Mouse (Mus musculus) spleen, adult 18-20 months (tissue): ENCODE results near the gene Gm20521.

ENCODE experiments used
- DNase-seq, 2 experiments: peaks; one replicate each; pipeline ENCODE4 v3.0.0; 2022; ENCODE audit warnings: mixed read lengths in 2 of 2

Gm20521 gene

DNA sequence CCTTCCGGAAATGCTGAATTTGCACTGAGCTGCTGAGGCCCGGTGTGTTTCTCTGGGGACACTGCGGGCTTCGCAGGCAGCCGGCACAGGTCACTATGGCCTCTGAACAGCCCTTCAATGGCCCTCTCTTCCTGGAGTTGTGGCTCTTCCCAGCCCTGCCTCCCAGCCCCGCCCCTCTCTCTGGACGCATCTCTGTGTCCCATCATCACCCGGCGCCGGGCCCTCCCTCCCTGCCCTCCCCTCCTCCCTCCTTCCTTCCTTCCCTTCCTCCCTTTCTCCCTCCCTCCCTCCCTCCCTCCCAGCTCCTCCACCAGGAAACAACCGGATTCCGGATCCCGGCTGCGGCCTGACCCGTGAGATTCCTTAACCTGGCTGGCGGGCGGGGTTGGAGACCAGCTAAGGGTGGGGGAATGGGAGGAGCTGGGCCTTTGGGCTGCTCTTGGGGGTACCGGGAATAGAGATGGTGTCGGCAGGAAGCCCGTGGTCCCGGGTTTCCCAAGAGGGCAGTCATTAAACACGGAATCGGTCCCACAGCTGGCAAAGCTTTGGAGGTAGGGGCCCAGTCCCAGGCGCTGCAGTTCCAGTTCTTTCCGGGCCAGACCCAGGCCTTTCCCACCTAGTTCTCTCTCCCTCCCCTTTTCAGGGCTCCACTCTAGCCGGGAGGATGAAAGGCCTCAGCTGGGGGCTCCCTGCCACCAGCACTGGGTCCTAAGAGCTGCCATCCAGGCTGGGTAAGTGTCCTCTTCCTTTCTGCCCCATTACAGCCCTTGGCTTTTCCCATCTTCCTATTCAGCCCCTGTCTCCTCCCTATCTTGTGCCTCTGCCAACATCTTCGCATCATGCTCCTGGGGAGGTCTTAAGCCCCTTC lies at the start of gene Gm20521, which contains the start of gene Bcl2l2:
Gm20521 (plus strand) TSS at position 288 of the 868 bp plus-strand sequence.
Bcl2l2 (plus strand) TSS at position 224 of the 868 bp plus-strand sequence.
- peak in 1 of 2 experiments; percentile 43 for DNase-seq

DNA sequence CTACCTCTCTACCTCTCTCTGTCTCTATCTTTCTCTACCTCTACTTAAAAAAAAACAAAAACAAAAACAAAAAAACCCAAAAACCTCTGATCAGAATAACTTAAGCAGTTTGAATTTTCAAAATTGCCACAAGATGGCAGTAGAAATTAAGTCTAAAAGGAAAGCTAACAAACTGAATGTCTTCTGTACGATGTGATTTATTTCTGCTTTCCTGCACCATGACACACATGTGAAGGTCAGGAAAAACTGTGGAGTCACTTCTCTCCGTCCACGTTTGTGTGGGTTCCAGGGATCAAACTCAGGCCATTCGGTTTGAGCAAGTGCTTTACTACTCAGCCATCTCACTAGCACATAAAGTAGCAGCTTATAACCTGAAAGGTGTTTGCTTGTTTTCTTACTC lies 39.8 kb upstream of the Gm20521 start:
- DNase-seq: no peak

DNA sequence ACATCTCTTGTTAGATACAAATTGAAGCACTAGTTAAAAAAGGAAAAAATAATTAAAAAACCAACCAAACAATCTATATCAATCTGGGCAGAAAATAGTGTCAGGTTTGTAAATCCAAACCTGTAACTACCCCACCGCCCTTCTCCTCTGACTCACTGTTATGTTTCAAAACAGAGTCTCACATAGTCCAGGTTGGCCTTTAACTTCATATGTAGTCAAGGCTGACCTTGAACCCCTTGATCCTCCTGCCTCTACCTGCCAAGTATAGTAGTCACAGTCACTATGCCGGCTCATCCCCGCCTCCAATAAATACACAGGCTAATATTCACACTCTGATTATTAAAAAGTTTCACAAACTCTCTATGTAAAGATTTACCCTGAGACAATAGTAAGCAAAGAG lies 27.5 kb upstream of the Gm20521 start:
- no peak for DNase-seq

DNA sequence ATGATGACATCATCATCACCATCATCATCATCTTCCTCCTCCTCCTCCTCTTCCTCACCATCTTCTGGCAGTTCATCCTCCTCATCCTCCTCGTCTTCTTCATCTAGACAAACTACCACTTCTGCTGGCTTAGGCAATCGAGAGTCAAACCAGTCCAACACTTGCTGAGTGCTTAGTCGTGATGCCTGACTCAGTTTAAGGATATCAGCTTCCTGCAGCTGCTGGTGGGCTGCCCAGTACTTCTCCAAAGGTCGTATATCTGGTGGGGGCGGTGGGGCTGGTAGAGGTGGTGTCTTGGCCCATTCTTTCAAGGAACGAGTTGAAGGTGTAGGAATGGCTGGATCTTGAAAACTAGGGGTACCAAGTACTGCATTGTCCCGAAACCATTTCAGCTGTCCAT lies 26.5 kb upstream of the Gm20521 start:
- no peak for DNase-seq

DNA sequence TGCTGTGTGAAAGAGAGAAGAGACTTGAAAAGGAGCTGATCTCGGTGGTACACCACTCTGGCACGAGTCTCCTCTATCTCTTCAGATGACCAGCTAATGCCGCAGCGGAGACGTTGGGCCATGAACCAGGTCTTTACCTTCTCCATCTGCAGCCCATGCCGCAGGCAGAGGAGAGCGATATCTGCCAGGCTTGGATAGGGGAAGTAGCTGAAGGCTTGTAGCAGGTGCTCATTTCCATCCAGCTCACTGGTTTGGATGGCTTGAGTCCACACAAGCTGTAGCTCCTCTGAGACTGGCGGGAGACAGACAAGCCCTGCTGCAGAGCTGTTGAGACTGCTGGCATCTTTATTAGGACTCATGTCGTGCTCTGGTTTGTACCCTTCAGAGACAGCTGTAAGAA lies 25.4 kb upstream of the Gm20521 start:
- no peak for DNase-seq

DNA sequence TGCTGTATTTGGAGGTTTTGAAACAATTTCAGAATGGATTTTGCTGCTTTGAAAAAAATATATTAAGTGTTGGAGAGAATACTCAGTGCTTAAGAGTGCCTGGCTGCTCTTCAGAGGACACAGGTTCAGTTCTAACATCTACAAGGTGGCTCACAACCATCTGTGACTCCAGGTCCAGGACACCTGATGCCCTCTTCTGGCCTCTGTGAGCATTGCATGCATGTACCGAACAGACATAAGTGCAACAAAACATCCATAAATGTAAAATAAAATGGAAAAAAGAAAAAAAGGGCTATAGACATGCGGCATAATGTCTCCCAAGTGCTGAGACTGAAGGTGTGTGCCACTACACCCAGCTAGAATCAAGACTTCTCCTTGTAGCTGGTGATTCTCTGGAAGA lies 22.7 kb upstream of the Gm20521 start:
- DNase-seq: peak; percentile 24 to 71

DNA sequence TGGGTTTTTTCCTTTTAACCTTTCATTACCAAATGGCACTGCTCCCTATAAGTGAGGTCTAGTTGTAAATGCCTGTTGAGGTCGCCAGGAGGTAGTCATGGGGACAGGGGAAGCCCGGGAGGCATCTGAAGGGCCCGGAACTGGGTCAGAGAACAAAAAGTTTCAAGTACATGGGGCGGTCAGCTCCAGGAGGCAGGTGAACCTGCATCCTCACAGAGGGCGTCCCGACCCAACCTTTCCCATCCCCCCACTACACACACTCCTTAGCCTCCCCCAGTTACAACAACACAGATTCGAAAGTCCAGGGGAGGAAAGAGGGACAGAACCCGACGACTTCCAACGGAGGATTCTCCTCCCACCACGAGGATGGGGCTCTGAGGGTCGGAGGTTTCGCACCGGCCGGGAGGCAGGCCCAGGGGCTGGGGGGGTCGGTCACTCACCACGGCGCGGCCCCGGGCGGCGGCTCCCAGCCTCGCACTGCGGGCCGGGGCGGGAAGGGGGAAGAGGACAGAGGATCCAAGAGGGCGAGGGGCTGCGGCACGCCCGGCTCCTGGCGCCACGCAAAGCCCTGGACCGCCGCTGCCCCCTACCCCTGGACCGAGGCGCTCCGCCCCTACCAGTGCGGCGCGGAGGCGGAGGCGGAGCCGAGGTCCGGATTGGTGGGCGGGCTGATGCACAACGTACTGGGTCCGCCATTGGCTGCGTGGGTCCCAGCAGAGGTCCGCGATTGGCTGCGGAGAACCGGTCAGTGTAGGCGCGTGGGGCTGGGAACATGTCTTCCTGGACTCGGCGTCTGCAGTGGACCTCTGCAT lies 19.5 kb upstream of the Gm20521 start:
- peak; percentile 82 to 86 for DNase-seq

DNA sequence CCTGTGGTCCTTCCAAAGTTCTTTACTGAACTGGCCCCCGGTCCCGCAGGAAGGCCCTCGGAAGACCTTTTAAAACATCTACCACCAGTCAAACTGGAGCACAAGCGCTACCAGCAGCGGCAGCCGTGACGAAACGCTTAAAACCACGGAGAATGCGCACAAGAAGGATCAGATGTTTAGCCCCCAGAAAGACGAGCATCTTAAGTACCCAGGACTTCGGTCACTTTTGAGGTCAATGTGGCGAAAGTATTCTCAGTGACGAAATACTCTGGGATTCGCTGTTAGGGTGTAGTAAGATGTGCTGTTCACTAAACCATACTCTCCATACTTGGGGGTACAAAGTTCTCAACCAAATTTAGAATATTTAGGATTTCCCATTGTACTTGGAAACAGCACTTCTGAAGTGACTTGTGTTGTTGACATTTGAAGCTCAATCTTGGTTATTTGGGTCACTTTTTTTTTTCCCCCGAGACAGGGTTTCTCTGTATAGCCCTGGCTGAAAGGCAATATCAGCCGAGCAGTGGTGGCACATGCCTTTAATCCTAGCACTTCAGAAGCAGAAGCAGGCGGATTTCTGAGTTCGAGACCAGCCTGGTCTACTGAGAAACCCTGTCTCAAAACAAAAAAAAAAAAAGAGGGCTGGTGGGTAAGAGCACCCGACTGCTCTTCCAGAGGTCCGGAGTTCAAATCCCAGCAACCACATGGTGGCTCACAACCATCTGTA lies 18.8 kb upstream of the Gm20521 start:
- DNase-seq: no peak

DNA sequence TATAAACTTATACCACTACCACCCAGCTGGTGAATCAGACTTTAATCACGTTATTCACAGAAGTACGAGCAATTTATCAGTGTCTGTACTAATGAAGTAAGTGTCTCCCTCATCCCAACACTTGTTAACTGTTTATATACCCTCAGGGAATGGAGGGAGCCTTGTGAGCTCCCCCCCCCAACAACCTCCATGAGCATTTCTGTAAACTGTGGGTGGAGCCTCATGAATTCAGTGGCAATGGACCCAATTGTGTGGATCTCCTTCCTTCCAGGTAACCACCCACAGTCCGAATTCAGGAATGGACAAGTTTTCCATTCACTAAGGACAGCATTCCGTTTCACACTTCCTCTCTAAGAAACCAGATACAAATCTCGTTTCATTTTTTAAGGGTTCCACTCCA lies 17.6 kb upstream of the Gm20521 start:
- no peak for DNase-seq

DNA sequence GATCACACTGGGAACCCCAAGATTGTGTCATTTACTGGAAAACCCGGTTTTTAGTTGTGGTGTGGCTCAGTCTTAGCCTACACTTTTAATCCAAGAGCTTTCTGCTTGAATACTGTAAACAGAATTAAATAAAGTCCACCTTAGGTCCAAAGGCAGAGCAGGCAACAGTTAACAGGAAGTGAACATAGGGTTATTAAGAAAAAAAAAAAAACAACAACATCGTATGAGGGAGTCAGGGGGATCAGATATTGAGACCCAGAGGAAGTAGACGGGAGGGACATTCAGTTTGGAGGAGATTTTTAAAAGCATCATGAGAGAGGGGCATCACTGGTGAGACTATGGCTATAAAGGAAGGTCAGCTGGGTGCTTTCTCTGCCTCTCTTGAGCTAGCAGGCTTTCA lies 17.0 kb upstream of the Gm20521 start:
- DNase-seq: no peak

DNA sequence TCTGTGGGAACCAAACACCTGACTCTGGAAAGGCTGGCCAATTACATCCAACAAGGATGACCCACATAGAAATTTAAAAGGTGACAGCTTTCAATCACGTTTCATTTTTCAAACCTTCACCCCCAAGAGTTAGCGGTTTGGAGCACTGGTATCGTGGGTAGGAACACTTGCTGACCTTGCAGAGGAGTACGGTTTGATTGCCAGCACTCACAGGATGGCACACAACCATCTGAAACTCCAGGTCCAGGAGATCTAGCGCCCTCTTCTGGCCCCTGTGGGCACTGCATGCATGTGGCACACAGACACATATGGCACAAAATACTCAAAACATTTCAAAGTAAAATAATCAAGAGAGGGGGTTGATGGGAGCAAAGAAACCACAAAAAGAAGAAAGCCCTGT lies 16.3 kb upstream of the Gm20521 start:
- DNase-seq: peak in 1 of 2 experiments; percentile 28

DNA sequence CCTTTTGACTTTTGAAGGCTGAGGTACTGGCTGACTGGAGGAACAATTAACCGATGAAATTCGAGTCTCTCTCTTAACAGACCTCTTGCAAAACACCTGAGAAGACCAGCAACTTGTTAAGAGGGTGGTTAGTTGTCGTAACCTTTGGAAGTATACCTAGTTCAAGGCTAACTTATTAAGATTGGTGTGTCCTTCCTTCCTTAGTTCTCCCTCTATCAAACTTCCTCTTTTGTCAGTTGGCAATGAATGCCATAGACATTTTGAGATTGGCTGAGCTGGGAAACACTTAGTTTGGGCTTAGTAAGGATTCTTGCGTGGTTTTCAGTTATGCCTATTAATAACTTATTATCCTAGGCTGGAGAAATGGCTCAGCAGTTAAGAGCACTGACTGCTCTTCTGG lies 15.2 kb upstream of the Gm20521 start:
- DNase-seq: no peak

DNA sequence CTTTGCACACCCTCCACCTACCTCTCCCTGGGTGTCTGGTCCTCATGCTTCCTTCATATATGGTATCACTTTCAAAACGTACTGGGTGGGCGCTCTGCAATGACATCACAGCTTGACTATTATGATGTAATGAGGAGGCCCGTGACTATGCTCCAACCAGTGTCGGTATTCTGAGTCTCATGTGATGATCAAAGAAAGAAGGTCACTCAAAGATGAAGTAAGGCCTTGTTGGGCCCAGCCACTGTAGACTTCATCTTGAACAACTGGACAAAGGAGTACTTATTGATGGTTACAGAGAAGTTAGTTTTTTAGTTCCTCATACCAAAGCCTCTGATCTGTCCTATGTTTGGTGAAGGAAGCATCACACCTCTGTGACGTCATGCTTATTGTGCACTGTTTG lies 12.4 kb upstream of the Gm20521 start, which contains the start of gene Homez:
Homez (minus strand) TSS at position 101 of the 400 bp plus-strand sequence.
- no peak for DNase-seq

DNA sequence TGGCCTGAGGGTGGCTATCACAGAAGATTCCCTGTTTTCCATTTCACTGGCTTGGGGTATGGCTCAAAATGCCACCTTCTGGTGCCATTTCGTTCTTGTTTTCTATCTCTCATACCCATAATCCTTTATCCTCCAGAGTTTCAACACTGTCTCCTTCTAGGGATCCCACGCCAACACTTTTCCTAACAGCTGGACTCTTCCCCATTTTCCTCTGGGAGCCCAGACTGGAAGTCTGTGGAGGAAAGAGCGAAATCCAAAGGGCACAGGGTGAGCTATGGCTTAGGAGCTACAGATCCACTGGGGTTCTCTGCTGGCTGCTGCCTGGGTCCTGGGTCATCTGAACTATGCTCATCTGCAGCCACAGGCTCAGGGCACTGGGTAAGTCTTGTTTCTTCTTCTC lies 9.1 kb upstream of the Gm20521 start:
- DNase-seq: no peak

DNA sequence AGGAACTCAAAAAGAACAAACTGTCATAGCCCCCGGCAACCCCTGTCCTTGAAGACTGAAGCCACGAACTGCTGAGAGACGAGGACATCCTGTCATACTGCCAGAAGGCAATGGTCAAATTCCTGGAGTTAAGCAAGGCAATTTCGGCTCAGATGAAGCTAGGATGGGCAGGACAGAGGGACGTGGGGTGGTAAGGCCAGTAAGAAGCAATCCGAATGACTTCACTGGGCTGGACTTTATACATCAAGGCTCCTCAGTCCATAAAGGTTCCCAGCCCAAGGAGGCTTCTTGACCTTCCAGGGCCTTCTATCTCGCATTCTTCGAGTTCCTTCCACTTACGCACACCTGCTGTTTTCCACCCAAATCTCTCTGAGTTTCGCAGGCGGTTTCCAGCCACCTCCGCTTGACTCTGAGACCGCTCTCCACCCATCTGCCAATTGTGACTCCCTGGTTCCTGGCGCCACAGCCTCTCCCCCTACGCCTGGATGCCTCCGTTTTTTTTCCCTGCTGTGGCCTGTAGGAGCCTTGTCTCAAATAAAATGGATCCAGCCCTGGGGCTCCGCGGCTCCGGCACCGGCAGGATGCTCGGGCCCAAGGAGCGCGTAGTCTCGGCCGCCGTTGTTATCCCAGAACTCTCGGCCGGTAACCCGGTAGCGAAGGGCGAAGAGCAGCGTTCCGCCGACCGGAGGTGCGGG lies 7.2 kb upstream of the Gm20521 start:
- DNase-seq: no peak

DNA sequence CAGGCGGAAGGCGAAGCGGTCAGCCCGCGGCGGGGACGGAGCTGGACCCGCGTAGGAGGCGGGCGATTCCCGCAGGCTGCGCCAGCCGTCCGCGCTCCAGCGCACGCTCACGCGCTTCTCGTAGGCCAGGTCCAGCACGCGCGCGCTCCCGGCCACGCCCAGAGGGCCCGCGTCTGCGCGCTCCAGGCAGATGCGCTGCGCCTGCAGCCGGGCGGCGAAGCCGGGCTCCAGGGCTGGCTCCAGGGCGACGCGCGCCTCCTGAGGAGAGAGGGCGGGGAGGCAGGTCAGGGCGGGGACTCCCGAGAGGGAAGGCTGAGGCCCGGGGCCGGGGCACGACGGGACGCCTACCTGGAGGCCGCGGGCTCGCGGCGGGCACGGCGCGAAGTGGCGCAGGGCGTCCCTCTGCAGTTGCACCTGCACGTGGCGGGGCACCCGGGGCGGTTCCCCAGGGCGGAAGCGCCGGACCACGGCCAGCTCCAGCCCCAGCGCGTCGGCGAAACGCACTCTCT lies 6.6 kb upstream of the Gm20521 start:
- peak; percentile 70 to 73 for DNase-seq

DNA sequence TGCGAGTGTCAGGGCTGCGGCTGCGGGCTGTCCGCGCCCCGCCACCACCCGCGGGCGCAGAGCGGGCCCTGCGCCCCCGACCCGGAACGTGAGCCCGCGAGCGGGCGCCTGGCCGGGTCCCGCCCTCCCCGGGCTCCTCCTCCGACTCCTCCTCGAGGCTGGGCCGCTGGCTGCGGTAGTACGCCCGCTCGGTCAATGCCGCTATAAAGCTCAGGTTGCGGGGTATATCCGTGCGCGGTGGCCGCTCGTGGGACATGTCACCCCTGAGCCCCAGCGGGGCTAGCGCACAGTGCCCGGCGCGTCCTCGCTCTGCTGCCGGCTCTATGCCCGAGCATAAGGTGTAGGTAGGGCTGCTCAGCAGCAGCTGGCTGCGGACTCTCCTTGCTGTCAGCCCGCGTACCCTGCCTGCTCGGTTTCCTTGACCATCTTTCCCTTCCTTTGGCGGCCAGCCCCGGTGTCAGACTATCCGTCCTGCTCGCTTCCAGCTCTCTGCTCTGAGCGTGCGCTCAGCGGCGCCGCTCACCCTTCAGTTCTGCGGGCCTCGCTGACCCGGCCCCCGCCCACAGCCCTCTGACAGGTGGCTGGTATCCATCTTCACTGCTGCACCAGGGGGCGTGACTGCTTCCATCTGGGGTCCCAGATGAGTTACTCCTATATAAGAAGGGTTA lies 6.1 kb upstream of the Gm20521 start, which contains the start of gene Ppp1r3e:
Ppp1r3e (minus strand) TSS at position 503 of the 668 bp plus-strand sequence.
- peak in 1 of 2 experiments; percentile 66 for DNase-seq

DNA sequence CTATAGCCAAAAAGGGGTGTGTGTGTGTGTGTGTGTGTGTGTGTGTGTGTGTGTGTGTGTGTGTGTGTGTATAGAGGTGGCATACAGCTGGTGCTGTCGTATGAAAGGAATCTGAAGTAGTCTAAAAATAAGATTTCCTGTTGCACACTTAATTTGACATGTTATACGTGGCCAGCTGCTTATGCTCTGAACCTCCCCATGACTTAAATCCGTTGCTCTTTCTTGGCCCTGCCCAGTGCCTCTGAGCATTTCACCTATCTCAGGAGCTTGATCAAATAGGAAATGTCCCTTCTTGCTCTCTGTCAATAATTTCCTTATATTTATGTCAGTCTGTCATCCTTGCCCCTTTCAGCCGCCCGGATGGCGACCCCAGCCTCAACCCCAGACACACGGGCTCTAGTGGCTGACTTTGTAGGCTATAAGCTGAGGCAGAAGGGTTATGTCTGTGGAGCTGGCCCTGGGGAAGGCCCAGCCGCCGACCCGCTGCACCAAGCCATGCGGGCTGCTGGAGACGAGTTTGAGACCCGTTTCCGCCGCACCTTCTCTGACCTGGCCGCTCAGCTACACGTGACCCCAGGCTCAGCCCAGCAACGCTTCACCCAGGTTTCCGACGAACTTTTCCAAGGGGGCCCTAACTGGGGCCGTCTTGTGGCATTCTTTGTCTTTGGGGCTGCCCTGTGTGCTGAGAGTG lies 926 bp downstream of the Gm20521 start:
- DNase-seq: no peak

DNA sequence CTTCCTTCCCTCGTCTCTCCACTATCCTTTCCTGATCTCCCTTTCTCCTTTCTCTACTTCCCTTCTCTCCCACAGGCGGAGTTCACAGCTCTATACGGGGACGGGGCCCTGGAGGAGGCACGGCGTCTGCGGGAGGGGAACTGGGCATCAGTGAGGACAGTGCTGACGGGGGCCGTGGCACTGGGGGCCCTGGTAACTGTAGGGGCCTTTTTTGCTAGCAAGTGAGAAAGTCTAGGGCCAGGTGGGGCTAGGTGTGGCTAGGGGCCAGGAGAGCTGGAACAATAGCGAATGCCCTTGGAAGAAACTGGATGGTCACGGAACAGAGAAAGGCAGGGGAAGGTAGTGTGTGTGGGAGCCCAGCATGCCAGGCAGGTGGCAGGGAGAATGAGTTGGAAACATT lies 2.1 kb downstream of the Gm20521 start:
- DNase-seq: no peak

DNA sequence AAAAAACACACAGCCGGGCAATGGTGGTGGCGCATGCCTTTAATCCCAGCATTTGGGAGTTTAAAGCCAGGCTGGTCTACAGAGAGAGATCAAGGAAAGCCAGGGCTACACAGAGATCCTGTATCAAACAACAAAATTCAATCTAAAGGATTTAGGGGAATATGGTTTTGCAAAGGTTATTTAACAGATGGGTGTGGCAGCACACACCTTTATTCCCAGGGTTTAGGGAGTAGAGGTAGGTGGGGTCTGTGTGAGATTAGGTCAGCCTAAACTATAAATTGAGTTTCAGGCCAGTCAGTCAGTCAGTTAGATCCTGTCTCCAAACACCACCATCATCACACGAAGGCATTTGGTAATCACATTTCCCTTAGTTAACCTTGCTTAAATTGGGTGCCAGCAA lies 9.0 kb downstream of the Gm20521 start, which contains the start of gene Pabpn1:
Pabpn1 (plus strand) TSS at position 301 of the 400 bp plus-strand sequence.
- no peak for DNase-seq
